In genomic region chr15:99240129-99240528, GRCm38 (mm10) we compare ENCODE assay signal across 13 mouse cellular contexts. TPM values are rescaled to one million over a fixed set of nuclear protein-coding genes. Genes with fewer than 3 reads are reported as not detected.
A peak's percentile ranks its signal among the peaks of the same experiment; 100 is the strongest.
DNase-seq lines count a peak whose midpoint lies in the region; ATAC-seq and TF ChIP-seq lines count a peak whose summit lies in the region.
"Had no signal": no experiment of that assay in that cellular context is flagged by ENCODE, and none has a peak within 500 bp of the region (broad histone marks: within the 10 kb centered on the region; RNA-seq: fewer than 3 reads in every experiment).

No protein-coding gene starts in this region.

- TF ChIP-seq CTCF in intestine, postnatal 0 days (IDR thresholded peaks at IDR 0.05; ENCODE audit: low read depth), result peak; percentile 68
- TF ChIP-seq CTCF in midbrain, postnatal 0 days (IDR thresholded peaks at IDR 0.05), result peak; percentile 37
- TF ChIP-seq CTCF in stomach, postnatal 0 days (IDR thresholded peaks at IDR 0.05; ENCODE audit: low read depth), result peak; percentile 63

- no peaks in the 10 kb centered on the region for H3K27me3 ChIP-seq in intestine, postnatal 0 days (replicated peaks; ENCODE audit: control insufficient read depth, insufficient read depth, low read length)
- H3K27me3 ChIP-seq in intestine, embryonic 16.5 days (replicated peaks; ENCODE audit: control insufficient read depth, insufficient read depth, low read length), result no peaks in the 10 kb centered on the region
- H3K27me3 ChIP-seq in midbrain, postnatal 0 days (ENCODE audit: insufficient read depth, low read length), result no peaks in the 10 kb centered on the region
- no peaks in the 10 kb centered on the region for H3K27me3 ChIP-seq in midbrain, embryonic 13.5 days
- H3K27me3 ChIP-seq in stomach, postnatal 0 days (ENCODE audit: control insufficient read depth, insufficient read depth, low read length), result no peaks in the 10 kb centered on the region
- H3K27me3 ChIP-seq: midbrain, embryonic 12.5 days had no signal

- ATAC-seq in intestine, postnatal 0 days, result no peak
- ATAC-seq in intestine, embryonic 16.5 days, result no peak
- no peak for ATAC-seq in midbrain, postnatal 0 days (ENCODE audit: low FRiP score)
- ATAC-seq in midbrain, embryonic 13.5 days, result no peak
- ATAC-seq in stomach, postnatal 0 days (ENCODE audit: low FRiP score, low TSS enrichment), result no peak

- TF ChIP-seq EP300 in stomach, postnatal 0 days (optimal IDR thresholded peaks at IDR 0.05), result no peak

- H3K4me2 ChIP-seq in intestine, postnatal 0 days (replicated peaks; ENCODE audit: low read depth), result no peak overlapping the region
- no peak overlapping the region for H3K4me2 ChIP-seq in intestine, embryonic 16.5 days (ENCODE audit: low read depth, low read length)
- no peak overlapping the region for H3K4me2 ChIP-seq in midbrain, postnatal 0 days (ENCODE audit: low read depth, low read length, poor library complexity, severe bottlenecking)
- no peak overlapping the region for H3K4me2 ChIP-seq in midbrain, embryonic 13.5 days (replicated peaks)
- no peak overlapping the region for H3K4me2 ChIP-seq in stomach, postnatal 0 days (replicated peaks; ENCODE audit: low read depth)
- H3K4me2 ChIP-seq: midbrain, embryonic 12.5 days had no signal

- WGBS in intestine, postnatal 0 days, result 72% methylated on average over 4 of the region's 4 CpGs
- WGBS in intestine, embryonic 16.5 days, result 79% methylated on average over 4 of the region's 4 CpGs
- WGBS in midbrain, postnatal 0 days, result 73% methylated on average over 3 of the region's 4 CpGs
- WGBS in midbrain, embryonic 13.5 days, result 76% methylated on average over 4 of the region's 4 CpGs
- 79% methylated on average over 4 of the region's 4 CpGs for WGBS in stomach, postnatal 0 days

- no peak overlapping the region for H3K27ac ChIP-seq in intestine, postnatal 0 days (ENCODE audit: low read depth, low read length)
- no peak overlapping the region for H3K27ac ChIP-seq in intestine, embryonic 16.5 days (ENCODE audit: low read length)
- H3K27ac ChIP-seq in midbrain, postnatal 0 days (ENCODE audit: low read depth, low read length), result no peak overlapping the region
- H3K27ac ChIP-seq in midbrain, embryonic 13.5 days, result no peak overlapping the region
- H3K27ac ChIP-seq in stomach, postnatal 0 days (replicated peaks), result no peak overlapping the region
- H3K27ac ChIP-seq: midbrain, embryonic 12.5 days had no signal

- no peaks in the 10 kb centered on the region for H3K4me1 ChIP-seq in intestine, postnatal 0 days (replicated peaks; ENCODE audit: control insufficient read depth, insufficient read depth, low read length)
- H3K4me1 ChIP-seq in intestine, embryonic 16.5 days (ENCODE audit: control insufficient read depth, insufficient read depth, low read length), result no peaks in the 10 kb centered on the region
- H3K4me1 ChIP-seq in midbrain, postnatal 0 days (ENCODE audit: insufficient read depth, low read length), result no peaks in the 10 kb centered on the region
- H3K4me1 ChIP-seq in midbrain, embryonic 13.5 days (replicated peaks), result no peaks in the 10 kb centered on the region
- H3K4me1 ChIP-seq in stomach, postnatal 0 days (replicated peaks; ENCODE audit: control insufficient read depth, insufficient read depth), result no peaks in the 10 kb centered on the region
- H3K4me1 ChIP-seq: midbrain, embryonic 12.5 days had no signal

- no peak for DNase-seq in midbrain, postnatal 0 days (ENCODE audit: low spot score)
- peak; percentile 54 for DNase-seq in NIH3T3 (ENCODE audit: low read depth)
- DNase-seq in stomach, postnatal 0 days (ENCODE audit: low spot score), result no peak
- DNase-seq in retina, postnatal 1 day, result no peak
- DNase-seq: embryo, embryonic 11 days; heart, adult 18-20 months; kidney, adult 9 months; left cerebral cortex, postnatal 4 days had no signal

- no peaks in the 10 kb centered on the region for H3K9me3 ChIP-seq in intestine, postnatal 0 days (ENCODE audit: control insufficient read depth)
- H3K9me3 ChIP-seq in intestine, embryonic 16.5 days (ENCODE audit: control insufficient read depth, low read length), result no peaks in the 10 kb centered on the region
- no peaks in the 10 kb centered on the region for H3K9me3 ChIP-seq in midbrain, postnatal 0 days (ENCODE audit: low read length)
- no peaks in the 10 kb centered on the region for H3K9me3 ChIP-seq in midbrain, embryonic 13.5 days
- no peaks in the 10 kb centered on the region for H3K9me3 ChIP-seq in stomach, postnatal 0 days (ENCODE audit: control insufficient read depth, low read length)
- H3K9me3 ChIP-seq: midbrain, embryonic 12.5 days had no signal

- no peak overlapping the region for H3K4me3 ChIP-seq in intestine, postnatal 0 days (ENCODE audit: low read depth, low read length)
- H3K4me3 ChIP-seq in intestine, embryonic 16.5 days (ENCODE audit: low read length), result no peak overlapping the region
- H3K4me3 ChIP-seq in midbrain, postnatal 0 days (ENCODE audit: low read depth, low read length), result no peak overlapping the region
- no peak overlapping the region for H3K4me3 ChIP-seq in midbrain, embryonic 13.5 days (replicated peaks)
- H3K4me3 ChIP-seq in stomach, postnatal 0 days (ENCODE audit: low read depth, low read length), result no peak overlapping the region
- H3K4me3 ChIP-seq: midbrain, embryonic 12.5 days had no signal

- no peak overlapping the region for H3K9ac ChIP-seq in intestine, postnatal 0 days (ENCODE audit: low read depth, low read length)
- H3K9ac ChIP-seq in intestine, embryonic 16.5 days (ENCODE audit: low read depth, low read length), result no peak overlapping the region
- no peak overlapping the region for H3K9ac ChIP-seq in midbrain, postnatal 0 days (replicated peaks; ENCODE audit: low read length, poor library complexity, severe bottlenecking)
- H3K9ac ChIP-seq in midbrain, embryonic 13.5 days (replicated peaks), result no peak overlapping the region
- no peak overlapping the region for H3K9ac ChIP-seq in stomach, postnatal 0 days (ENCODE audit: low read length)
- H3K9ac ChIP-seq: midbrain, embryonic 12.5 days had no signal

- H3K36me3 ChIP-seq in intestine, postnatal 0 days (ENCODE audit: control insufficient read depth, insufficient read depth), result peaks cover 30% of the 10 kb centered on the region
- peaks cover 14% of the 10 kb centered on the region; the same call in 1 of the 2 replicates for H3K36me3 ChIP-seq in intestine, embryonic 16.5 days (ENCODE audit: control insufficient read depth, insufficient read depth, low read length)
- H3K36me3 ChIP-seq in midbrain, postnatal 0 days (ENCODE audit: insufficient read depth, low read length), result peaks cover 22% of the 10 kb centered on the region
- H3K36me3 ChIP-seq in midbrain, embryonic 13.5 days, result peaks cover 47% of the 10 kb centered on the region
- H3K36me3 ChIP-seq in stomach, postnatal 0 days (ENCODE audit: control insufficient read depth, insufficient read depth, low read length), result peaks cover 14% of the 10 kb centered on the region; the same call in 1 of the 2 replicates

RNA-seq across cellular contexts. Expression of gene Mcrs1, which starts 11.6 kb away (rescaled TPM):
- 86.8 and 92.0 TPM in 2 replicates for polyA plus RNA-seq in intestine, postnatal 0 days (2015; fragmentation: Nextera tagmentation; extraction: Ambion mirVana)
- 124 and 128 TPM in 2 replicates for polyA plus RNA-seq in intestine, embryonic 16.5 days (2015; fragmentation: Nextera tagmentation; extraction: Ambion mirVana)
- 223 and 225 TPM in 2 replicates for total RNA-seq in midbrain, postnatal 0 days (2014; rRNA removed)
- 207 and 222 TPM in 2 replicates for polyA plus RNA-seq in midbrain, postnatal 0 days (2015; fragmentation: Nextera tagmentation; extraction: Ambion mirVana)
- polyA plus RNA-seq in midbrain, embryonic 13.5 days (2015; fragmentation: Nextera tagmentation; extraction: Ambion mirVana), result 218 TPM in 2 replicates
- polyA plus RNA-seq in stomach, postnatal 0 days (2015; fragmentation: Nextera tagmentation; extraction: Ambion mirVana), result 64.2 and 66.4 TPM in 2 replicates

RNA-seq across cellular contexts. Expression of gene Kcnh3, which starts 15.5 kb away (rescaled TPM):
- 0.20 and 0.48 TPM in 2 replicates for polyA plus RNA-seq in intestine, postnatal 0 days (2015; fragmentation: Nextera tagmentation; extraction: Ambion mirVana)
- 0.39 and 0.56 TPM in 2 replicates for polyA plus RNA-seq in intestine, embryonic 16.5 days (2015; fragmentation: Nextera tagmentation; extraction: Ambion mirVana)
- 1.6 and 3.6 TPM in 2 replicates for total RNA-seq in midbrain, postnatal 0 days (2014; rRNA removed)
- 0.60 and 0.67 TPM in 2 replicates for polyA plus RNA-seq in midbrain, postnatal 0 days (2015; fragmentation: Nextera tagmentation; extraction: Ambion mirVana)
- 0.19 and 0.61 TPM in 2 replicates for polyA plus RNA-seq in midbrain, embryonic 13.5 days (2015; fragmentation: Nextera tagmentation; extraction: Ambion mirVana)
- 0.29 and 0.30 TPM in 2 replicates for polyA plus RNA-seq in stomach, postnatal 0 days (2015; fragmentation: Nextera tagmentation; extraction: Ambion mirVana)

RNA-seq across cellular contexts. Expression of gene Prpf40b, which starts 54.8 kb away (rescaled TPM):
- polyA plus RNA-seq in intestine, postnatal 0 days (2015; fragmentation: Nextera tagmentation; extraction: Ambion mirVana), result 10.8 and 12.7 TPM in 2 replicates
- 29.8 and 34.8 TPM in 2 replicates for polyA plus RNA-seq in intestine, embryonic 16.5 days (2015; fragmentation: Nextera tagmentation; extraction: Ambion mirVana)
- total RNA-seq in midbrain, postnatal 0 days (2014; rRNA removed), result 95.5 and 97.9 TPM in 2 replicates
- polyA plus RNA-seq in midbrain, postnatal 0 days (2015; fragmentation: Nextera tagmentation; extraction: Ambion mirVana), result 99.6 and 107 TPM in 2 replicates
- 115 and 125 TPM in 2 replicates for polyA plus RNA-seq in midbrain, embryonic 13.5 days (2015; fragmentation: Nextera tagmentation; extraction: Ambion mirVana)
- polyA plus RNA-seq in stomach, postnatal 0 days (2015; fragmentation: Nextera tagmentation; extraction: Ambion mirVana), result 16.1 and 18.3 TPM in 2 replicates

RNA-seq across cellular contexts. Expression of gene Fam186b, which starts 55.6 kb away (rescaled TPM):
- not detected in 2 replicates for polyA plus RNA-seq in intestine, postnatal 0 days (2015; fragmentation: Nextera tagmentation; extraction: Ambion mirVana)
- polyA plus RNA-seq in intestine, embryonic 16.5 days (2015; fragmentation: Nextera tagmentation; extraction: Ambion mirVana), result 0.24 TPM in 1 of 2 replicates, not detected in the other
- total RNA-seq in midbrain, postnatal 0 days (2014; rRNA removed), result 0.38 and 2.3 TPM in 2 replicates
- 1.4 and 1.6 TPM in 2 replicates for polyA plus RNA-seq in midbrain, postnatal 0 days (2015; fragmentation: Nextera tagmentation; extraction: Ambion mirVana)
- 0.35 TPM in 2 replicates for polyA plus RNA-seq in midbrain, embryonic 13.5 days (2015; fragmentation: Nextera tagmentation; extraction: Ambion mirVana)
- polyA plus RNA-seq in stomach, postnatal 0 days (2015; fragmentation: Nextera tagmentation; extraction: Ambion mirVana), result 0.28 TPM in 1 of 2 replicates, not detected in the other
- total RNA-seq: heart, adult 18-20 months had no signal
- polyA plus RNA-seq: neural tube, embryonic 11.5 days had no signal
